Mouse (Mus musculus) MEL (cell line): ENCODE results near the gene C130032M10Rik. TPM values are rescaled to one million over a fixed set of nuclear protein-coding genes. Genes with fewer than 3 reads are reported as not detected.

Experiments used
- DNase-seq: peaks from one replicate; pipeline ENCODE4 v3.0.0; 2011; ENCODE audit warnings: low read depth, low spot score
- H3K27ac ChIP-seq: 2 replicates; pipeline ENCODE4 v1.5.1; 2012; ENCODE audit warnings: low read depth, mild to moderate bottlenecking, control low read depth, low read length, moderate library complexity; ENCODE audit not compliant: control insufficient read depth
- H3K27me3 ChIP-seq, 2 experiments: fragments of 150-350 bp in 1 of 2; sonication (generic) in 1 of 2; 2 replicates each; pipeline ENCODE4 v1.6.1; 2012; ENCODE audit warnings: low read length in 2 of 2, mild to moderate bottlenecking in 2 of 2, improper control_type of control experiment in 1 of 2, moderate library complexity in 1 of 2; ENCODE audit not compliant: insufficient read depth in 2 of 2, control insufficient read depth in 1 of 2
- H3K36me3 ChIP-seq, 2 experiments: 2 replicates each; pipeline ENCODE4 v1.6.1; 2012 to 2014; ENCODE audit warnings: low read length in 2 of 2, improper control_type of control experiment in 1 of 2, inconsistent platforms in 1 of 2, mild to moderate bottlenecking in 1 of 2; ENCODE audit not compliant: insufficient read depth in 2 of 2, control insufficient read depth in 1 of 2
- H3K4me1 ChIP-seq, 2 experiments: fragments of 150-350 bp in 1 of 2; sonication (generic) in 1 of 2; 2 replicates each; pipeline ENCODE4 v1.6.1; 2012; ENCODE audit warnings: low read length in 2 of 2, improper control_type of control experiment in 1 of 2, mild to moderate bottlenecking in 1 of 2; ENCODE audit not compliant: insufficient read depth in 2 of 2, control insufficient read depth in 1 of 2
- H3K4me3 ChIP-seq, 2 experiments: fragments of 150-350 bp in 1 of 2; sonication (generic) in 1 of 2; 2 replicates each; pipeline ENCODE4 v1.5.1; 2012; ENCODE audit warnings: low read depth in 2 of 2, low read length in 2 of 2, mild to moderate bottlenecking in 2 of 2, moderate library complexity in 2 of 2, control low read depth in 1 of 2, improper control_type of control experiment in 1 of 2; ENCODE audit not compliant: control insufficient read depth in 1 of 2, insufficient read depth in 1 of 2
- H3K79me2 ChIP-seq: 2 replicates; pipeline ENCODE4 v1.6.1; 2012; ENCODE audit warnings: mild to moderate bottlenecking, low read length, moderate library complexity; ENCODE audit not compliant: control insufficient read depth, poor library complexity, insufficient read depth
- H3K9ac ChIP-seq: 2 replicates; pipeline ENCODE4 v1.6.1; 2012; ENCODE audit warnings: low read depth, mild to moderate bottlenecking, control low read depth, low read length, moderate library complexity; ENCODE audit not compliant: control insufficient read depth, poor library complexity, severe bottlenecking
- H3K9me3 ChIP-seq: fragments of 150-350 bp; sonication (generic); replicated peaks from 2 replicates; pipeline ENCODE4 v1.6.1; 2012; ENCODE audit warnings: mild to moderate bottlenecking, low read length, improper control_type of control experiment, moderate library complexity; ENCODE audit not compliant: insufficient read depth
- BHLHE40 ChIP-seq: IDR thresholded peaks from 2 replicates; pipeline ENCODE4 v1.6.1; 2012; ENCODE audit warnings: low read depth, mild to moderate bottlenecking, inconsistent platforms, low read length, improper control_type of control experiment, borderline replicate concordance
- ELF1 ChIP-seq: IDR thresholded peaks from 2 replicates; pipeline ENCODE4 v1.6.1; 2014; ENCODE audit warnings: low read depth, mild to moderate bottlenecking, inconsistent platforms, low read length, improper control_type of control experiment, moderate library complexity
- GABPA ChIP-seq: IDR thresholded peaks from 2 replicates; pipeline ENCODE4 v1.6.1; 2012; ENCODE audit warnings: low read depth, mild to moderate bottlenecking, inconsistent platforms, low read length, improper control_type of control experiment, moderate library complexity
- HCFC1 ChIP-seq: IDR thresholded peaks from 2 replicates; pipeline ENCODE4 v1.6.1; 2012; ENCODE audit warnings: low read depth, mild to moderate bottlenecking, inconsistent platforms, low read length, improper control_type of control experiment, moderate library complexity
- JUND ChIP-seq: IDR thresholded peaks from 2 replicates; pipeline ENCODE4 v1.6.1; 2011; ENCODE audit warnings: low read depth, mild to moderate bottlenecking, improper control_type of control experiment, low read length
- KAT2A ChIP-seq: conservative IDR thresholded peaks from 2 replicates; pipeline ENCODE4 v1.6.1; 2012; ENCODE audit warnings: low read depth, low read length, improper control_type of control experiment, inconsistent platforms
- MAFK ChIP-seq: IDR thresholded peaks from 2 replicates; pipeline ENCODE4 v1.6.1; 2011; ENCODE audit warnings: low read depth, mild to moderate bottlenecking, low read length, improper control_type of control experiment, borderline replicate concordance
- MAX ChIP-seq: IDR thresholded peaks from 2 replicates; pipeline ENCODE4 v1.6.1; 2011; ENCODE audit warnings: low read length, improper control_type of control experiment
- MAZ ChIP-seq: IDR thresholded peaks from 2 replicates; pipeline ENCODE4 v1.6.1; 2012; ENCODE audit warnings: low read depth, mild to moderate bottlenecking, inconsistent platforms, low read length, improper control_type of control experiment
- MEF2A ChIP-seq: IDR thresholded peaks from 2 replicates; pipeline ENCODE4 v1.6.1; 2014; ENCODE audit warnings: low read depth, mild to moderate bottlenecking, inconsistent platforms, low read length, improper control_type of control experiment; ENCODE audit not compliant: poor library complexity, insufficient replicate concordance, severe bottlenecking; ENCODE audit errors: extremely low read depth
- MXI1 ChIP-seq: IDR thresholded peaks from 2 replicates; pipeline ENCODE4 v1.6.1; 2011; ENCODE audit warnings: mild to moderate bottlenecking, low read depth, low read length, improper control_type of control experiment
- MYC ChIP-seq: IDR thresholded peaks from 2 replicates; pipeline ENCODE4 v1.6.1; 2011; ENCODE audit warnings: low read depth, mild to moderate bottlenecking, low read length, improper control_type of control experiment, moderate library complexity
- NELFE ChIP-seq: IDR thresholded peaks from 2 replicates; pipeline ENCODE4 v1.6.1; 2011; ENCODE audit warnings: low read depth, low read length, improper control_type of control experiment
- NRF1 ChIP-seq: IDR thresholded peaks from 2 replicates; pipeline ENCODE4 v1.6.1; 2014; ENCODE audit warnings: low read depth, mild to moderate bottlenecking, inconsistent platforms, low read length, improper control_type of control experiment, moderate library complexity; ENCODE audit not compliant: poor library complexity, insufficient read depth, severe bottlenecking
- POLR2A ChIP-seq, 2 experiments: IDR thresholded peaks; 2 replicates each; pipeline ENCODE4 v1.6.1; 2011 to 2012; ENCODE audit warnings: low read length in 2 of 2, mild to moderate bottlenecking in 2 of 2, control low read depth in 1 of 2, improper control_type of control experiment in 1 of 2, low read depth in 1 of 2, moderate library complexity in 1 of 2; ENCODE audit not compliant: control insufficient read depth in 1 of 2, insufficient read depth in 1 of 2, poor library complexity in 1 of 2
- POLR2AphosphoS2 ChIP-seq: IDR thresholded peaks from 2 replicates; pipeline ENCODE4 v1.6.1; 2011; ENCODE audit warnings: low read length, improper control_type of control experiment
- POLR2AphosphoS5 ChIP-seq: IDR thresholded peaks from 2 replicates; pipeline ENCODE4 v1.6.1; 2012; ENCODE audit warnings: low read depth, borderline replicate concordance, mild to moderate bottlenecking, inconsistent platforms, low read length, moderate library complexity, mixed read lengths
- RCOR1 ChIP-seq: IDR thresholded peaks from 2 replicates; pipeline ENCODE4 v1.6.1; 2012; ENCODE audit warnings: low read depth, mild to moderate bottlenecking, inconsistent platforms, low read length, improper control_type of control experiment
- UBTF ChIP-seq: IDR thresholded peaks from 2 replicates; pipeline ENCODE4 v1.6.1; 2012; ENCODE audit warnings: low read depth, mild to moderate bottlenecking, inconsistent platforms, low read length, improper control_type of control experiment, moderate library complexity, borderline replicate concordance; ENCODE audit not compliant: insufficient read depth
- USF2 ChIP-seq, 2 experiments: IDR thresholded peaks; 2 replicates each; pipeline ENCODE4 v1.6.1; 2011 to 2012; ENCODE audit warnings: improper control_type of control experiment in 2 of 2, low read length in 2 of 2, borderline replicate concordance in 1 of 2, inconsistent platforms in 1 of 2, low read depth in 1 of 2, mild to moderate bottlenecking in 1 of 2; ENCODE audit not compliant: insufficient read depth in 1 of 2
- ZC3H11A ChIP-seq: IDR thresholded peaks from 2 replicates; pipeline ENCODE4 v1.6.1; 2012; ENCODE audit warnings: low read depth, mild to moderate bottlenecking, inconsistent platforms, low read length, improper control_type of control experiment
- ZKSCAN1 ChIP-seq: IDR thresholded peaks from 2 replicates; pipeline ENCODE4 v1.6.1; 2012; ENCODE audit warnings: low read depth, mild to moderate bottlenecking, inconsistent platforms, low read length, improper control_type of control experiment, moderate library complexity
- ZMIZ1 ChIP-seq: IDR thresholded peaks from 2 replicates; pipeline ENCODE4 v1.6.1; 2012; ENCODE audit warnings: low read depth, mild to moderate bottlenecking, inconsistent platforms, low read length, improper control_type of control experiment, moderate library complexity
- ZNF384 ChIP-seq: IDR thresholded peaks from 2 replicates; pipeline ENCODE4 v1.6.1; 2012; ENCODE audit warnings: low read depth, mild to moderate bottlenecking, inconsistent platforms, low read length, improper control_type of control experiment
- polyA plus RNA-seq, 2 experiments: library from polyadenylated mRNA; stranded (reverse) in 1 of 2; unstranded in 1 of 2; fragments of >175 nt in 1 of 2; fragments of >200 nt in 1 of 2; gene quantifications; 2 replicates each; pipeline versions ENCODE4 v1.2.1 to v1.2.4; 2012; ENCODE audit warnings: low replicate concordance in 2 of 2, low read depth in 1 of 2; ENCODE audit not compliant: insufficient read length in 2 of 2, insufficient read depth in 1 of 2, missing spikeins in 1 of 2
- total RNA-seq: library from RNA; depleted of rRNA; stranded (reverse); fragments of 300-350 nt; gene quantifications from 2 replicates; pipeline ENCODE4 v1.2.3, GENCODE M21; 2012; rRNA removed

Gene C130032M10Rik
- total RNA-seq (not detected in 2 replicates), polyA plus RNA-seq (not detected)

DNA sequence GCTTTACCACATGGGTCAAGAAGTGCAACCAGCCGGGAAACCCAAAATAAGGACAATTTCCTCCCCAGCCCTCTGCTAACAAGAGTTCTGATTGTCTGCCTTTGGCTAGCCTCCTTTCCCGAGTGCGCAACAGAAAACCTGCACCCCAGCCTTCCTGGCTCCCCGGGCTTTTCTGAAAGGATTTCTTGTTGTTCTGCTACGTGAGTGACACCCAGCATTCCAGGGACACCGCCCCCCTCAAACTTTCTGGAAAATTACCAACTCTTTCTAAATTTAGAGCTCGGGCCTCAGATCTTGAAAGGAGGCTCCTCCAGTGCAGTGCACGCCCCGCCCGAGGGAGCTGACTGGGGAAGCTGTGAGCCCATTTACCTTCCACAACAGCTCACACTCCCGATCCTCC is at the start of gene C130032M10Rik:
Gene C130032M10Rik (plus strand): TSS at position 334 of the 400 bp plus-strand sequence.
- H3K4me1 ChIP-seq, result no peaks in the 10 kb centered on the region
- TF ChIP-seq JUND (no peak), POLR2AphosphoS2 (no peak), KAT2A (no peak), POLR2A (IDR thresholded peaks at IDR 0.05; ENCODE audit: control insufficient read depth in 1 of 2, insufficient read depth in 1 of 2, low read depth in 1 of 2, low read length in 2 of 2, poor library complexity in 1 of 2) (no peak), UBTF (no peak), MAX (no peak), ZMIZ1 (no peak), NELFE (no peak), GABPA (no peak), MAFK (no peak), ELF1 (no peak), POLR2AphosphoS5 (no peak), USF2 (IDR thresholded peaks at IDR 0.05; ENCODE audit: borderline replicate concordance in 1 of 2, insufficient read depth in 1 of 2, low read depth in 1 of 2, low read length in 2 of 2) (no peak), ZKSCAN1 (no peak), MXI1 (no peak), HCFC1 (no peak), BHLHE40 (no peak), ZNF384 (no peak)
- no peaks in the 10 kb centered on the region for H3K79me2 ChIP-seq
- no peak within 1 kb of the TSS for H3K27ac ChIP-seq
- DNase-seq, result no peak
- no peak within 1 kb of the TSS for H3K4me3 ChIP-seq
- H3K9me3 ChIP-seq, result no peaks in the 10 kb centered on the region
- H3K9ac ChIP-seq, result no peak within 1 kb of the TSS
- H3K36me3 ChIP-seq, result no peaks in the 10 kb centered on the region
- no peaks in the 10 kb centered on the region for H3K27me3 ChIP-seq

DNA sequence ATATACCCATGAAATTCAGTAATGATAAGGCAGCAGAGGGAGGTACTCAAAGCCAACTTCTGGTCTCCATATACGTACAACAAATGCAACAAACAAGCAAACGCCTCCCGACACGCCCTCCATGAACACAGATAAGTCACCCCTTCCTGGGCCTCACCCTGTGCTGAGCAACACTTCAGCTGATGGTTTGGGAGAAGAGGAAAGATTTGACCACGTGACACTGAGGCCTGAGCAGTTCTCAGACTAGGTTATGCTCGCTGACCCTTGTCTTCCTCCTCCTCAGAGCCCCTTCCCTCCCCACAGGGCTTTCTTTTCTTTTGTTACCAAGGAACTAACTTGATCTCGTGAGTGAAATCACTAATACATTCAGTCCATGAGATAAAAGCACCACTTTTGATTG is 48.6 kb upstream of the C130032M10Rik start:
- H3K79me2 ChIP-seq, result no peaks in the 10 kb centered on the region
- no peak overlapping the region for H3K9ac ChIP-seq
- TF ChIP-seq MAX, result no peak
- no peak for TF ChIP-seq MAZ
- no peak for TF ChIP-seq MEF2A
- TF ChIP-seq ZC3H11A, result no peak
- no peak for TF ChIP-seq USF2 (IDR thresholded peaks at IDR 0.05; ENCODE audit: borderline replicate concordance in 1 of 2, insufficient read depth in 1 of 2, low read depth in 1 of 2, low read length in 2 of 2)
- no peak for TF ChIP-seq JUND
- no peak for TF ChIP-seq GABPA
- no peak for TF ChIP-seq BHLHE40
- TF ChIP-seq POLR2AphosphoS5, result no peak
- no peak for TF ChIP-seq MYC
- TF ChIP-seq ZNF384, result no peak
- TF ChIP-seq MXI1, result no peak
- no peak for TF ChIP-seq ELF1
- TF ChIP-seq NRF1, result no peak
- no peak for TF ChIP-seq RCOR1
- TF ChIP-seq KAT2A, result no peak
- no peak for TF ChIP-seq MAFK
- no peak overlapping the region for H3K4me3 ChIP-seq
- no peak for DNase-seq
- H3K27me3 ChIP-seq, result no peaks in the 10 kb centered on the region
- no peak overlapping the region for H3K27ac ChIP-seq
- H3K36me3 ChIP-seq, result no peaks in the 10 kb centered on the region; a peak in 1 of 4 replicates
- no peaks in the 10 kb centered on the region for H3K4me1 ChIP-seq
- no peaks in the 10 kb centered on the region for H3K9me3 ChIP-seq
